Mouse (Mus musculus) R1 (cell line): ENCODE measurements around the gene Hes7.

Source experiments
- DNase-seq: peaks from one replicate; pipeline ENCODE4 v3.0.0-alpha.2; 2018; ENCODE audit warnings: low read depth, low spot score

Gene Hes7

DNA sequence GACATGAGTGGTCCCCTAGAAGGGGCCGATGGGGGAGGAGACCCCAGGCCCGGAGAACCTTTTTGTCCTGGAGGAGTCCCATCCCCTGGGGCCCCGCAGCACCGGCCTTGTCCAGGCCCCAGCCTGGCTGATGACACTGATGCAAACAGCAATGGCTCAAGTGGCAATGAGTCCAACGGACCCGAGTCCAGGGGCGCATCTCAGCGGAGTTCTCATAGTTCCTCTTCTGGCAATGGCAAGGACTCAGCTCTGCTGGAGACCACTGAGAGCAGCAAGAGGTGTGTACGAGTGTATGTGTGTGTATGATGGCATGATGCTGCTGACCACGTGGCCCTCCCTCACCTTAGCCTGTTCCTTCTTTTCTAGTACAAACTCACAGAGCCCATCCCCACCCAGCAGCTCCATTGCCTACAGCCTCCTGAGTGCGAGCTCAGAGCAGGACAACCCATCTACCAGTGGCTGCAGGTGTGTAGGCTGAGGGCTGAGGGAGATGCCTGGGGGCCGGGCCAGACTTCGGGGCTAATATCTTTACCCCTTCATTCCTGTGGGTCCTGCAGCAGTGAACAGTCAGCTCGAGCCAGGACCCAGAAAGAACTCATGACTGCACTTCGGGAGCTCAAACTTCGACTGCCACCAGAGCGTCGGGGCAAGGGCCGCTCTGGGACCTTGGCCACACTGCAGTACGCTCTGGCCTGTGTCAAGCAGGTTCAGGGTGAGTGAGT is 19.4 kb upstream of the Hes7 start:
- no peak for DNase-seq

DNA sequence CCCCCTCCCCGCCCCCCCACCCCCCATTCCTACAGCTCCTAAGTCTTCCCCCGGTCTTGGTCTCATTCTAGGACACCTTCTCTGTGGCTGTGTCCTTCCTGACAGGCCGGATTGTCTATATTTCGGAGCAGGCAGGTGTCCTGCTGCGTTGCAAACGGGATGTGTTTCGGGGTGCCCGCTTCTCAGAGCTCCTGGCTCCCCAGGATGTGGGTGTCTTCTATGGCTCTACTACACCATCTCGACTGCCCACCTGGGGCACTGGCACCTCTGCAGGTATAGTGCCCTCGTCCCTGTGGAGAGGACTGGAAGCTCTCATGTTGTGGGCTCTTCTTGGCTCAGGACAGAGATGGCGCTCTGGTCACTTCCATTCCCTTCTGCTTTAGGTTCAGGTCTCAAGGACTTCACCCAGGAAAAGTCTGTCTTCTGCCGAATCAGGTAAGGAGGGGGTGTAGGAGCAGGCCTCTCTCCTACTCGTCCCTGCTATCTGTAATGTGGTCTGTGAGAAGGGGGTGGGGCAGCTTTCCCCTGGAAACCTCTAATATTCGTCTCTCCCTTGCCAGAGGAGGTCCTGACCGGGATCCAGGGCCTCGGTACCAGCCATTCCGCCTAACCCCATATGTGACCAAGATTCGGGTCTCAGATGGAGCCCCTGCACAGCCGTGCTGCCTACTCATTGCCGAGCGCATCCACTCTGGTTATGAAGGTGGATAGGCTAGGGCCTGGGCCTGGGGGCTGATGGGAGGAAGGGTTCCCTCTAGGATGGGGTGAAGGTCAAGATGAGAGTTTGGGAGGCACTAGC is 18.4 kb upstream of the Hes7 start:
- DNase-seq: no peak

DNA sequence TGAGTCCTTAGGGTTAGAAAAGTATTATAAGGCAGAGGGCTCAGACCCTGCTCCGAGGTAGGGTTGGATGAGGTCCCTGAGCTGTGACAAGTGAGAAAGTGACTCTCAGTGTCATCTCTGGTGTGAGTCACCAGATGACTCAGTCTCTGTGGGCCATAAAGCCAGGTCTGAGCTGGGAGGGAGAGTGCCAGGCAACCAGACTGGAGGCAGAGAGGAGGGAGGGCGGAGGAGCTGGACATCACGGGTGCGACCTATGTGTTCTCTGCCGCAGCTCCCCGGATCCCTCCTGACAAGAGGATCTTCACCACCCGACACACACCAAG is 17.8 kb upstream of the Hes7 start:
- no peak for DNase-seq

DNA sequence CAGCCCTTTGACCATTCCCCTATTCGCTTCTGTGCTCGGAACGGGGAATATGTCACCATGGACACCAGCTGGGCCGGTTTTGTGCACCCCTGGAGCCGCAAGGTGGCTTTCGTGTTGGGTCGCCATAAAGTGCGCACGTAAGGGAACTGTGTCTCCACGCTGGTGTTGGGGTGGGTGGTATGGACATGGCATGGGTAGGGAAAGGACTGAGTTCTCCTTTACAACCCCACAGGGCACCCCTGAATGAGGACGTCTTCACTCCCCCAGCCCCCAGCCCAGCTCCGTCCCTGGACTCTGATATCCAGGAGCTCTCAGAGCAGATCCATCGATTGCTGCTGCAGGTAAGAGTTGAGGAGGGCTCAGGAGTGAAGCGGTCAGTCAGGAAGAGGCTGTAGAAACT is 17.1 kb upstream of the Hes7 start:
- no peak for DNase-seq

DNA sequence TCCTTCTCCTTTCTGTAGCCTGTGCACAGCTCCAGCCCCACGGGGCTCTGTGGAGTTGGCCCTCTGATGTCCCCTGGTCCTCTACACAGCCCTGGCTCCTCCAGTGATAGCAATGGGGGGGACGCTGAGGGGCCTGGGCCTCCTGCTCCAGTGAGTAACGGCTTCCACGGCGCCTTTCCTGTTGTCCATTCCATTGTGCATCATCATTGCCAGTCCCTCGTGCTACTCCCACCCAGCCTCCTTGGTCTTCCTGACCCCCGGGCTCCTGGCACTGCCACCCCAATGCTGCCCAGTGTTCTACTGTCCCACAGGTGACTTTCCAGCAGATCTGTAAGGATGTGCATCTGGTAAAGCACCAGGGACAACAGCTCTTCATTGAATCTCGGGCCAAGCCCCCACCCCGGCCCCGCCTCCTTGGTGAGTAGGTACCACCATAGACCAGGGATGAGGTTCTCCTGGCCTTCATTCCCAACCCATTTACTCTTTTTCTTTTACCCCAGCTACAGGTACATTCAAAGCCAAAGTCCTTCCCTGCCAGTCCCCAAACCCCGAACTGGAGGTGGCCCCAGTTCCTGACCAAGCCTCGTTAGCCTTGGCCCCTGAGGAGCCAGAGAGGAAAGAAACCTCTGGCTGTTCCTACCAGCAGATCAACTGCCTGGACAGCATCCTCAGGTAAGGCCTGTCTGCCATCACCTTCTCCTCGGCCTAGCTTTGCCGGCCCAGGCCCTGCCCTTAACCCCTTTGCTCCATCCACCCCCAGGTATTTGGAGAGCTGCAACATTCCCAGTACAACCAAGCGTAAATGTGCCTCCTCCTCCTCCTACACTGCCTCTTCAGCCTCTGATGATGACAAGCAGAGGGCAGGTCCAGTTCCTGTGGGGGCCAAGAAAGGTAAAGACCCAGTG is 16.4 kb upstream of the Hes7 start:
- DNase-seq: no peak

DNA sequence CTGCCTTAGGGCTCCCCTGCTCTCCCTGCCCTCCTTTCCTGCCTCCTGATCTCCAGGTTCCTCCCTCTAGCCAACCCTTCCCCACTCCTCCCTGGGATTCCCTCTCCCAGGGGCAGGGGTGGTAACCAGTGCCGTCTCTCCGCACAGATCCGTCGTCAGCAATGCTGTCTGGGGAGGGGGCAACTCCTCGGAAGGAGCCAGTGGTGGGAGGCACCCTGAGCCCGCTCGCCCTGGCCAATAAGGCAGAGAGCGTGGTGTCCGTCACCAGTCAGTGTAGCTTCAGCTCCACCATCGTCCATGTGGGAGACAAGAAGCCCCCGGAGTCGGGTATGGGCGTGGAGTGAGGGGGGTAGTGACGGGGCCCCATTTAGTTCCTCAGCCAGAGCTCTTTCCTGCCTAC is 15.7 kb upstream of the Hes7 start:
- no peak for DNase-seq

DNA sequence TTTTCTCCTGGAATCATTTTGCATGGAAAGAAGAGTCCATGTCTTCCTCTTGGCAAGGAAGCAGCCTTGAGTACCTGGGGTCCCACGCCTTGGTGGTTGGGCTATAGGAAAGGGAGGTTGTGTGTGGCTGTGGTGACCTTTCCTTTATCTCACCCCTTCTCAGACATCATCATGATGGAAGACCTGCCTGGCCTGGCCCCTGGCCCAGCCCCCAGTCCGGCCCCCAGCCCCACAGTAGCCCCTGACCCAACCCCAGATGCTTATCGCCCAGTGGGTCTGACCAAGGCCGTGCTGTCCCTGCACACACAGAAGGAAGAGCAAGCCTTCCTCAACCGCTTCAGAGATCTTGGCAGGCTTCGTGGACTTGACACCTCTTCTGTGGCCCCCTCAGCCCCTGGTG is 15.0 kb upstream of the Hes7 start:
- no peak for DNase-seq

DNA sequence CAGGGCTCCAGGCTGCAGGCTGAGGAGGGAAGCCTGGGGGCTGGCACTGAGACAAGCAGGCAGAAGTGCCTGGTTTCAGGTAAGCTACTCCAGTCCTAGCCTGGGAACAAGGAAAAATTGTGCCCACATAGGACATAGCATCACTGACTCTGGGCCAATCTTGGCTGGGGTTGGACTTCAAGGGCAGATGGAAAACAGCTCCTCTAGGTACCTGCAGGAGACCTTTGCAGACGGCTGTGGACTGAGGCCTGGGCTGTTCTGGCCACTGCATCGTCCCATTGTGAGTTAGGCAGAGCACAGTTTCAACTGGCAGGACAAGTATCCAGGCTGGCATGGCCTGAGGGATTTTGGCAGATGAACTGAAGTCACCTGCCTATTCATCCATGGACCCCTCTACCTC is 14.4 kb upstream of the Hes7 start:
- no peak for DNase-seq

DNA sequence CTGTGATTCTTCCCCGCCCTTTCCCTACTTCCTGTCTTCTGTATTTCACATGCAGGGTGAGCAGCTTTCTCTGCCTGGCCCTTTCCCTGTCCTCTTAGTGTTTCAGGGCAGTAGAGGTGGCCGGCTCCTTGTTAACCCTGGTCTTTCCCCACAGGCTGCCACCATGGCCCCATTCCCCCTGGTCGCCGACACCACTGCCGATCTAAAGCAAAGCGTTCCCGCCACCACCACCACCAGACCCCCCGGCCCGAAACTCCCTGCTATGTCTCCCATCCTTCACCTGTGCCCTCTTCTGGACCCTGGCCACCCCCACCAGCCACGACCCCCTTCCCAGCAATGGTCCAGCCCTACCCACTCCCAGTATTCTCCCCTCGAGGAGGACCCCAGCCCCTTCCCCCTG is 13.9 kb upstream of the Hes7 start:
- no peak for DNase-seq

DNA sequence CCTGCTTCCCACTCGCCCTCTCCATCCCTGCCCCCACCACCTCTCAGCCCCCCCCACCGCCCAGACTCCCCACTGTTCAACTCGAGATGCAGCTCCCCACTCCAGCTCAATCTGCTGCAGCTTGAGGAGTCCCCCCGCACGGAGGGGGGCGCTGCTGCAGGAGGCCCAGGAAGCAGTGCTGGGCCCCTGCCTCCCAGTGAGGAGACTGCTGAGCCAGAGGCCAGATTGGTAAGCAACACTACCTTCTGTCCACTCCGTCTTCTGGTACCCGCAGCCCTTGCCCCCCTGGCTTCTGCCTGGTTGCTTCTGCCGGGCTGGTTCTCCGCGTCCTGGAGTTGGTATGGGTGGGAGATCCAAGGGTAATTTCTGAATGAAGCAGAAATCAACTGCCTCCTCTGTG is 13.4 kb upstream of the Hes7 start:
- DNase-seq: no peak

DNA sequence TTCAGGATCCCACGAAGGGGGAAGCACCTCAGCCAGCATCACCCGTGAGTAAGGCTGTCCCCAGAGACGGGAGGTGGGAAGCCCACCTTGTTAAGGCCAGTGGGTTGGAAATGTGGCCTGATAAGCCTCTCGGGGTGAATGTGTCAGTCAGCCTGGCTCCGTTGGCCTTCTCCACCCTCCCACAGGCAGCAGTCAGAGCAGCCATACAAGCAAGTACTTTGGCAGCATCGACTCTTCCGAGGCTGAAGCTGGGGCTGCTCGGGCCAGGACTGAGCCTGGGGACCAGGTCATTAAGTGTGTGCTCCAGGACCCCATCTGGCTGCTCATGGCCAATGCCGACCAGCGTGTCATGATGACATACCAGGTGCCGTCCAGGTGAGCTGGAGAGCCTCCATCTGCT is 12.5 kb upstream of the Hes7 start:
- no peak for DNase-seq

DNA sequence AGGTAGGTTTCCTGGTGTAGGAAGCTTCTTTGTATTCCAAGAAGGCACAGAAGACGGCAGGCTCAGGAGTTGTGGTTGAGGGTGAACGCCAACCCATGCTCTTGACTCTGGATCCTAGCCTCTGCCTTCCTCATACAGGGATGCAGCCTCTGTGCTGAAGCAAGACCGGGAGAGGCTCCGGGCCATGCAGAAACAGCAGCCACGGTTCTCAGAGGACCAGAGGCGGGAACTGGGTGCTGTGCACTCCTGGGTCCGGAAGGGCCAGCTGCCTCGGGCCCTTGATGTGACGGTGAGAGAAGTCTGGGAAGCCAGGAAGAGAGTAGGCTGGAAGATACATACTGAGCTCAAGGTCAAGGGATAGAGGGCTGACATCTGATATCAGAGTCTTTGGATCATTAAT is 12.0 kb upstream of the Hes7 start:
- DNase-seq: no peak

DNA sequence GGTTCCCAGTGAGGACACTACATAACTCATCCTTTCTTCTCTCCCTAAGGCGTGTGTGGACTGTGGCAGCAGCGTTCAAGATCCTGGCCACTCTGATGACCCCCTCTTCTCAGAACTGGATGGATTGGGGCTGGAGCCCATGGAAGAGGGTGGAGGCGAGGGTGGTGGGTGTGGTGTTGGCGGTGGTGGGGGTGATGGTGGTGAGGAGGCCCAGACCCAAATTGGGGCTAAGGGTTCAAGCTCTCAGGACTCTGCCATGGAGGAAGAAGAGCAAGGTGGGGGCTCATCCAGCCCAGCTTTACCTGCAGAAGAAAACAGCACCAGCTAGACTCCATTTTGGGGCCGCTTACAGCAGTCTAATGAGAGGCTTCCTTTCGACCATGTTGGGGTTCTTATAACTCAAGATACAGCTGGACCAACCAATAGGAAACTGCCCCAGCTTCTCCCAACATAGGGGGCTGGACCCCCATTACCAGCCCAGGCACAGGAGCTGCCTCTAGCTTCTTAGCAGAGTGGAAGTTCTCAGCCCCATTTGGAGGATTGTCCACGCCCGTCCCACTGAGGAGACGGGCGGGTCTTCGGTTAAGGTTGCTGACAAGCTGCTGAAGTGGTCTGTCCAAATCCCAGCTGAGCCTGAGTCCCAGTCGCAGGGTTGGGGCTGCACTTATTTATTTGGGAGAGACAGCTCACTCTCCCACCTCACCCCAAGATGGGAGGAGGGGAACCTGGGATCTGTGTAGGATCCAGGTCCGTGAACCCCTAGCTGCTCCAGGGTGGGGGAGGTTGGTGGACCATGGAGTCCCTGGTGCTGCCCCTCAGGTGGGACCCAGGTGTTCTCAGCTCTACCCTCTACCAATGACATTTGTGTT is 10.9 kb upstream of the Hes7 start:
- no peak for DNase-seq

DNA sequence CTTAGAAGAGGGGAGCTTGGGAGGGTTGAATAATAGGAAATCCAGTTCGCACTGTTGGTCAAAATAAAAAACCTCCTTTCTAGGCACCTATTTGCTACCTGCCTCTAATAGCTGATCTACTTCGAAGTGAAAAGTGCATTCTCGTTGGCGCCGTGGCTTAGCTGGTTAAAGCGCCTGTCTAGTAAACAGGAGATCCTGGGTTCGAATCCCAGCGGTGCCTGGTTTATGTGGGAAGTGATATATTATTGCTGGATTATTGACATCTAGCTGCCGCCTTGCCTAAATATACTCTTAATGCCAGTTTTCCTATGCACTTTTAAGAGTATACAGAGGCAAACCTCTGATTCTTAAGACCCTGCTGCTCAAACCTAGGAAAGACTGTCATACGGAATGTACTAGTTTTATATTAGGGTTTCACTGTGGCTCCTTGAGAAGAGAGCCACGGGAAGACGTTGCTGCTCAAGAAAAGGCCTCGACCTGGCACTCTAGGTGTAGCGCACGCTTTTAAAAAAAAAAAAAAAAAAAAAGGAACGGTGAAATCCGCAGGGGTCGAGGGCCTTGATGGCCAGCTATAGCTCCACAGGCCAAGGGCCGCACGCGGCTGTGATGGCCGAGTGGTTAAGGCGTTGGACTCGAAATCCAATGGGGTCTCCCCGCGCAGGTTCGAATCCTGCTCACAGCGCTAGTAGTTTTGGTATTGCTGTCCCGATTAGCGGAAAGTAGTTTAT is 9.7 kb upstream of the Hes7 start:
- DNase-seq: peak; percentile 93

DNA sequence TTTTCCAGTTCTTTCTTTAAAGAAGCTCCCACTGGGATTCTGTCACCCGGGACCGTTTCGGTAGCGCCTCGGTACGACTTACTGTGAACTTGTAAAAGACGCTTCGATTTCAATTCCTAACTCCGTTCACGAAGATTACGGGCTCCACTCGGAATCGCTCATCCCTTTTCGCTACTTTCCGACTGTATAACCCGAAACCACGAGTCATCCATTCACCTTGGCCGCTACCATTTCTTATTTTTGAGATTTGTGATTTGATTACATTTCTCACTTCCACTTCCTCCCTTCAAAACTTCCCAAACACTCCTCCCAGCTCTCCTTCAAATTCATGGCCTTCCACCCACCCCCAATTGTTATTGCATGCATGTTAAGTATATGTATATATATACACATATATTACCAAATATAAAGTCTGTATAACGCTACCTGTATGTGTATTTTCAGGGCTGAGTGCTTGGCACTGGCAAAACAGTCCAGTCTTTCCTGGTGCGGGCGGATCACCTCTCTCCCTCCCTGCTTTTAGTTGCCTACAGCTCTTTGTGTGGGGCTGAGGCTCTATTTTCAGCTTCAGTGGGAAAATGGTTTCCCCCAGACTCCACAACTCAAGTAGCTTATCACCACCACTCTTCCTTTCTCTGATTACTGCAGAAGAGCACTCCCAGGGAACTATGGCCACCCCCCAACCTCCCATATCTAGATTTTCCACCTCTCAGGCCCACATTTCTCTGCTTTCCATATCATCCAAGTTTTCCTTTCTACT is 9.0 kb upstream of the Hes7 start:
- no peak for DNase-seq

DNA sequence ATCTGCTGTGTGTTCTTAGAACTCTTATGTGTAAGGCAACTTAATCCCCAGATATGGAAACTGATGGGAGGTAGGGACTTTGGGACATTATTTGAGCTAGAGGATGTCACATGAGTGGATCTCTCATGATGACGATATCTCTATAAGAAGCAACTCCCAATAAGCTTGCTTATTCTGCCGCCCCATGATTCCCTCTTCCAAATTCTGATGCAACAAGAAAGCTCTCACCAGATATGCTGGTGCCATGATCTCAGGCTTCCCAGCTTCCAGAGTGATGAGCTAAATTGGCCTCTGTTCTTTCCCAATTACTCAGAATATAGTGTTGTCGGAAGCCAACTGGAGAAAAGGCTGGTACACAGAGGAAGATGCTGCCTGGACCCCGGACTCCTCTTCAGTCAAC is 8.3 kb upstream of the Hes7 start:
- no peak for DNase-seq

DNA sequence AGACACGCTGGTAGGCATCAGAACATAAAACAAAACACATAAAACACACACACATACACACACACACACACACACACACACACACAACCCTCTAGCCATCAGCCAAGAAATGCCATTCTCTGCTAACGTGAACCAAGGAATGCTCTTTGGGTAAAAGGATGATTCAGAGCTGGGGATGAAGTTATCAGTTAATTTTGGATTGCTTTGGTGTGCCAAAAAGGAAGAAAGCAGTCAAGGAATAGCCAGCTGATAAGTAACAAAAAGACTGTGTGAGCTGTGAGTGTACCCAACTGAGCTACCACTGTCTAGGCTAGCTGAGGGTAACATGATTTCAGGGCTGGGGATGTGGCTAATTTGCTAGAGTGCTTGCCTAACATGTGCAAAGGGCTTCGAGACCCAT is 6.2 kb upstream of the Hes7 start:
- DNase-seq: no peak

DNA sequence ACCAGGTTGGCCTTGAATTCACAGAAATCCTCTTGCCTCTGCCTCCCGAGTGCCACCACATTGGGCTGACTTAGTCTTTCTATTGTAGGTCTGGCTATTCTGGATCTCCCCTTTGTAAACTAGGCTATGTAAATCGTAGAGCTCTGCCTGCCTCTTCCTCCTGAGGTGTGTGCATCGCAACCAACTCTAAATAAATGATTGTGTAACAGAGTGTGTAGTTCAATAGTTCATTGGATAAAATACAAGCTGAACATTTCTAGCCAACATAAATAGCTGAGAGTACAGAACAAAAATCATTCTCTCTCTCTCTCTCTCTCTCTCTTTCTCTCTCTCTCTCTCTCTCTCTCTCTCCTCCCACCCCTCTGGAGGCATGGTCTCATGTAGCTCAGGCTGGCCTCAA is 5.6 kb upstream of the Hes7 start:
- no peak for DNase-seq

DNA sequence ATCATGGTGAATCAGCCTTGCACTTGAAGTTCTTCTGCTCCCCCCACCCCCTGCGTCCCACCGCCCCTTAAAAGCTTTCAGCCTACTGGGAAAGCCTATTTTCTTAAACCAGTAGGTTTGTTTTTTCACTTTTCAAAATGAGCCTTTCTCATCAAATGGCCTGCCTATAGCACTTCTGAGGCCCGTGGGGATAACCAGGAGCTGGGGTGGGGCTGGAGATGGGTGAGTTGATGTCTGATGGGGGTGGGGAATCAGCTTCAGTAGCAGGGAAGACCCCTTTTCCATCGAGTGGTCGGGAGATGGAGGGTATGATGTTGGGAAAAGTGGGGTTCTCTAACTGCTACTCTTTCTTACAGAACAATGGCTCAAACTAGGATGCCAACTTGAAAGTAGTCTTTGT is 3.4 kb upstream of the Hes7 start:
- DNase-seq: no peak
